ENCODE assay signal across 19 mouse cellular contexts in the genomic region with DNA sequence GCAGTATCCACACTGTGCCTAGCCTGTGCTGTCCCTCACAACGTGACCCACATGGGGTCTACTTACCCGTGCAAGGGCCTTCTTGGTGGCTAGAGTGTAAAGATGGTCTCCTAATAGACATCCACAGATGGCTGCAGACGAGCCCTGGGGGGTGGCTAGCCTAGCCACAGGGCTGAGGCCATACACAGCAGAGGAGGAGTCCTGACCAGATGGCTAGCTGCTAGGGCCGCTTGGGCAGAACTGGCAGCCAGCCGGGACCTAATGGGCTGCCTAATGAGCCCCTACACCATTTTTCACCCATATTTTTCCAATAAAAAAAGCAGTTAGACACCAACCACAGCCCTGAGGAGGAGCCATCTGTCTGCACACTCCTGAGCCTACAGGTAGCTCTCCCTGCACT. TPM values are rescaled to one million over a fixed set of nuclear protein-coding genes. Genes with fewer than 3 reads are reported as not detected.
DNase-seq lines count a peak whose midpoint lies in the region; ATAC-seq and TF ChIP-seq lines count a peak whose summit lies in the region.
"Had no signal": no experiment of that assay in that cellular context is flagged by ENCODE, and none has a peak within 500 bp of the region (broad histone marks: within the 10 kb centered on the region; RNA-seq: fewer than 3 reads in every experiment).

No protein-coding gene starts in this region.

- no peaks in the 10 kb centered on the region; the same call in 1 of the 2 replicates for H3K36me3 ChIP-seq in limb, embryonic 11.5 days (ENCODE audit: control insufficient read depth, insufficient read depth, low read length)
- 0 out of 2 replicates have a peak, but pooled peaks cover 2% of the 10 kb centered on the region for H3K36me3 ChIP-seq in liver, postnatal 0 days (replicated peaks; ENCODE audit: insufficient read depth, low read length)
- H3K36me3 ChIP-seq: heart, embryonic 15.5 days; kidney, embryonic 15.5 days; stomach, embryonic 15.5 days had no signal

- DNase-seq in left cerebral cortex, postnatal 4 days = peak; percentile 80
- no peak for DNase-seq in left cerebral cortex, adult 11 months (ENCODE audit: low spot score)
- peak; percentile 80 to 84 for DNase-seq in cerebellum, adult 18-20 months
- peak; percentile 31 for DNase-seq in forelimb bud, embryonic 11.5 days (ENCODE audit: low read depth, low spot score)
- DNase-seq in limb, embryonic 11.5 days (ENCODE audit: low spot score) = peak; percentile 33
- no peak for DNase-seq in spleen, postnatal 36 days (ENCODE audit: low spot score in 2 of 2)
- DNase-seq in frontal cortex, postnatal 36 days (ENCODE audit: low spot score in 2 of 2) = no peak
- DNase-seq in liver, postnatal 0 days = no peak
- DNase-seq: heart, adult 11 months; lung, adult 18-20 months; lung, postnatal 4 days; right cerebral cortex, postnatal 4 days; thymus, postnatal 14 days had no signal

- H3K9ac ChIP-seq in limb, embryonic 11.5 days (ENCODE audit: low read length) = no peak overlapping the region; the same call in 1 of the 2 replicates
- H3K9ac ChIP-seq in liver, postnatal 0 days (replicated peaks) = no peak overlapping the region
- H3K9ac ChIP-seq: heart, embryonic 15.5 days; kidney, embryonic 15.5 days; stomach, embryonic 15.5 days had no signal

- 29% methylated on average over 5 of the region's 5 CpGs for WGBS in limb, embryonic 11.5 days
- WGBS in liver, postnatal 0 days (ENCODE audit: insufficient replicate concordance) = 84% methylated on average over 5 of the region's 5 CpGs

- H3K4me1 ChIP-seq in limb, embryonic 11.5 days (ENCODE audit: control insufficient read depth, insufficient read depth, low read length) = peaks cover 6% of the 10 kb centered on the region; the same call in 1 of the 2 replicates
- H3K4me1 ChIP-seq in liver, postnatal 0 days (ENCODE audit: insufficient read depth) = peaks cover 5% of the 10 kb centered on the region; the same call in 1 of the 2 replicates
- H3K4me1 ChIP-seq: stomach, embryonic 15.5 days had no signal

- TF ChIP-seq EP300 in liver, postnatal 0 days (IDR thresholded peaks at IDR 0.05; ENCODE audit: low read depth) = no peak

- H3K9me3 ChIP-seq in limb, embryonic 11.5 days (ENCODE audit: control insufficient read depth, low read length) = no peaks in the 10 kb centered on the region
- H3K9me3 ChIP-seq in liver, postnatal 0 days (ENCODE audit: low read length) = no peaks in the 10 kb centered on the region
- H3K9me3 ChIP-seq: heart, embryonic 15.5 days; kidney, embryonic 15.5 days; stomach, embryonic 15.5 days had no signal

- ATAC-seq in limb, embryonic 11.5 days (ENCODE audit: insufficient number of reproducible peaks, low FRiP score, low TSS enrichment, low read depth) = no peak
- ATAC-seq in liver, postnatal 0 days = no peak

- TF ChIP-seq CTCF in liver, postnatal 0 days (IDR thresholded peaks at IDR 0.05; ENCODE audit: low read depth) = no peak

- no peaks in the 10 kb centered on the region for H3K27me3 ChIP-seq in limb, embryonic 11.5 days (ENCODE audit: control insufficient read depth, insufficient read depth, low read length)
- no peaks in the 10 kb centered on the region for H3K27me3 ChIP-seq in liver, postnatal 0 days (ENCODE audit: insufficient read depth, low read length)
- H3K27me3 ChIP-seq: kidney, embryonic 15.5 days; stomach, embryonic 15.5 days had no signal

- H3K4me2 ChIP-seq in limb, embryonic 11.5 days (ENCODE audit: low read depth, severe bottlenecking) = no peak overlapping the region
- H3K4me2 ChIP-seq in liver, postnatal 0 days (ENCODE audit: low read depth, low read length) = no peak overlapping the region
- H3K4me2 ChIP-seq: heart, embryonic 15.5 days; kidney, embryonic 15.5 days; stomach, embryonic 15.5 days had no signal

- H3K4me3 ChIP-seq in limb, embryonic 11.5 days (ENCODE audit: low read depth, low read length) = no peak overlapping the region
- no peak overlapping the region for H3K4me3 ChIP-seq in liver, postnatal 0 days (ENCODE audit: low read depth, low read length)
- H3K4me3 ChIP-seq: heart, embryonic 15.5 days; kidney, embryonic 15.5 days; stomach, embryonic 15.5 days had no signal

- intact Hi-C loops in left cerebral cortex, postnatal 4 days (cut with DNase I) = no loop called here

- no peak overlapping the region for H3K27ac ChIP-seq in limb, embryonic 11.5 days (replicated peaks; ENCODE audit: low read depth, low read length)
- H3K27ac ChIP-seq in liver, postnatal 0 days (ENCODE audit: low read depth) = no peak overlapping the region
- H3K27ac ChIP-seq: heart, embryonic 15.5 days; kidney, embryonic 15.5 days; stomach, embryonic 15.5 days had no signal

RNA-seq across cellular contexts. Expression of a gene that starts 48.2 kb away (rescaled TPM):
- not detected for total RNA-seq in left cerebral cortex, postnatal 4 days (2021)
- not detected in 2 replicates for polyA plus RNA-seq in limb, embryonic 11.5 days (2014; fragmentation: Nextera tagmentation; extraction: Ambion mirVana)
- not detected in 2 replicates for polyA plus RNA-seq in liver, postnatal 0 days (2015; fragmentation: Nextera tagmentation; extraction: Ambion mirVana)
- total RNA-seq: gastrocnemius, adult 18-20 months; MEL had no signal
- polyA plus RNA-seq: heart, embryonic 15.5 days; kidney, embryonic 15.5 days; limb, embryonic 14.5 days; stomach, embryonic 15.5 days had no signal

RNA-seq across cellular contexts. Expression of a gene that starts 49.7 kb away (rescaled TPM):
- total RNA-seq in left cerebral cortex, postnatal 4 days (2021) = 10 to 100 TPM; 12.5 to 15.0 TPM
- 0.56 and 0.72 TPM in 2 replicates for polyA plus RNA-seq in limb, embryonic 11.5 days (2014; fragmentation: Nextera tagmentation; extraction: Ambion mirVana)
- 0.07 and 0.09 TPM in 2 replicates for polyA plus RNA-seq in liver, postnatal 0 days (2015; fragmentation: Nextera tagmentation; extraction: Ambion mirVana)
- total RNA-seq: gastrocnemius, adult 18-20 months had no signal

RNA-seq across cellular contexts. Expression of a gene that starts 55.6 kb away (rescaled TPM):
- 10 to 100 TPM; 68.1 to 72.9 TPM for total RNA-seq in left cerebral cortex, postnatal 4 days (2021)
- polyA plus RNA-seq in limb, embryonic 11.5 days (2014; fragmentation: Nextera tagmentation; extraction: Ambion mirVana) = 23.3 and 23.9 TPM in 2 replicates
- 3.5 and 3.9 TPM in 2 replicates for polyA plus RNA-seq in liver, postnatal 0 days (2015; fragmentation: Nextera tagmentation; extraction: Ambion mirVana)

Comparison
In these comparisons a context has a peak if more than half of its experiments do, and no peak if none do; other contexts are left out.
1. DNase-seq: peak in left cerebral cortex, postnatal 4 days (single experiment), cerebellum, adult 18-20 months (2 of 2), forelimb bud, embryonic 11.5 days (single experiment) and limb, embryonic 11.5 days (single experiment); none in left cerebral cortex, adult 11 months (single experiment), spleen, postnatal 36 days (0 of 2), frontal cortex, postnatal 36 days (0 of 2) and liver, postnatal 0 days (single experiment).